Mouse (Mus musculus) kidney, embryonic 14.5 days (tissue): ENCODE results near the gene Gm5767. TPM values are rescaled to one million over a fixed set of nuclear protein-coding genes. Genes with fewer than 3 reads are reported as not detected.

Experiments used
- ATAC-seq: fragments of 200-750 bp; cut with Nextera tagmentation; 2 replicates; pipeline ENCODE4 v1.8.0; 2017; ENCODE audit warnings: moderate number of reproducible peaks, mild to moderate bottlenecking, moderate TSS enrichment, moderate library complexity; ENCODE audit not compliant: low FRiP score, low TSS enrichment
- H3K27ac ChIP-seq: fragments of 300-500 bp; sonication (generic); 2 replicates; pipeline ENCODE4 v1.5.1; 2014; ENCODE audit warnings: low read depth, mild to moderate bottlenecking, low read length, moderate library complexity, mixed read lengths
- H3K27me3 ChIP-seq: fragments of 300-500 bp; sonication (generic); 2 replicates; pipeline ENCODE4 v1.6.1; 2014; ENCODE audit warnings: mild to moderate bottlenecking, low read length; ENCODE audit not compliant: control insufficient read depth, insufficient read depth
- H3K36me3 ChIP-seq: fragments of 300-500 bp; sonication (generic); 2 replicates; pipeline ENCODE4 v1.6.1; 2014; ENCODE audit warnings: low read length, mixed read lengths; ENCODE audit not compliant: control insufficient read depth, insufficient read depth
- H3K4me1 ChIP-seq: fragments of 300-500 bp; sonication (generic); 2 replicates; pipeline ENCODE4 v1.6.1; 2014; ENCODE audit warnings: low read length, mixed read lengths; ENCODE audit not compliant: control insufficient read depth, insufficient read depth
- H3K4me2 ChIP-seq: fragments of 300-500 bp; sonication (generic); replicated peaks from 2 replicates; pipeline ENCODE4 v1.6.1; 2014; ENCODE audit warnings: low read depth, mild to moderate bottlenecking, low read length
- H3K4me3 ChIP-seq: fragments of 300-500 bp; sonication (generic); 2 replicates; pipeline ENCODE4 v1.5.1; 2014; ENCODE audit warnings: mild to moderate bottlenecking, low read length
- H3K9ac ChIP-seq: fragments of 300-500 bp; sonication (generic); 2 replicates; pipeline ENCODE4 v1.6.1; 2014; ENCODE audit warnings: low read depth, mild to moderate bottlenecking, low read length, moderate library complexity
- H3K9me3 ChIP-seq: fragments of 300-500 bp; sonication (generic); 2 replicates; pipeline ENCODE4 v1.6.1; 2016; ENCODE audit warnings: low read length; ENCODE audit not compliant: control insufficient read depth
- WGBS: fragments of 180-500 bp; shearing (Covaris S2); extraction: QIAGEN DNeasy Blood & Tissue Kit; methylation state at CpG from one replicate; pipeline ENCODE4 v1.1.7; 2014; 5-methylcytosine and 5-hydroxymethylcytosine counted together
- polyA plus RNA-seq: library from polyadenylated mRNA; unstranded; fragments of >200 nt; fragmentation: Nextera tagmentation; extraction: Ambion mirVana; gene quantifications from 2 replicates; pipeline ENCODE4 v1.2.1, GENCODE M21; 2014

Gm5767 gene
- not detected in 2 replicates for polyA plus RNA-seq

GRCm38 (mm10) chr16:8680470-8680869, at the start of gene Gm5767:
Gene Gm5767 (plus strand): TSS chr16:8680770.
- Histone ChIP-seq H3K36me3 (peaks cover 3% of the 10 kb centered on the region; the same call in 1 of the 2 replicates), H3K9ac (no peak within 1 kb of the TSS), H3K27me3 (no peaks in the 10 kb centered on the region), H3K9me3 (no peaks in the 10 kb centered on the region), H3K4me2 (no peak within 1 kb of the TSS), H3K27ac (no peak within 1 kb of the TSS), H3K4me1 (no peaks in the 10 kb centered on the region), H3K4me3 (no peak within 1 kb of the TSS)
- WGBS, result 87% methylated on average over 5 of the region's 5 CpGs
- ATAC-seq, result no peak

GRCm38 (mm10) chr16:8631428-8631827, 49.1 kb upstream of the Gm5767 start:
- Histone ChIP-seq H3K36me3 (peaks cover 24% of the 10 kb centered on the region), H3K4me3 (no peak overlapping the region), H3K27me3 (no peaks in the 10 kb centered on the region), H3K9ac (no peak overlapping the region), H3K4me1 (peaks cover 5% of the 10 kb centered on the region), H3K4me2 (no peak overlapping the region), H3K9me3 (no peaks in the 10 kb centered on the region), H3K27ac (no peak overlapping the region)
- ATAC-seq, result no peak
- WGBS, result 85% methylated on average over 5 of the region's 5 CpGs

- Histone ChIP-seq H3K36me3 (peaks cover 29% of the 10 kb centered on the region), H3K9ac (peak overlapping the region; percentile 87), H3K9me3 (no peaks in the 10 kb centered on the region), H3K27ac (peak overlapping the region; percentile 86), H3K4me1 (peaks cover 13% of the 10 kb centered on the region), H3K27me3 (no peaks in the 10 kb centered on the region), H3K4me2 (peak overlapping the region; percentile 78), H3K4me3 (peak overlapping the region; percentile 70)
- 1% methylated on average over 13 of the region's 13 CpGs for WGBS
- ATAC-seq, result peak; percentile 48; the same call in 1 of the 2 replicates
These were observed 43.7 kb upstream of the Gm5767 start for GRCm38 (mm10) chr16:8636867-8637216.

- H3K4me3 ChIP-seq, result peak within 1 kb of the TSS; percentile 70
- ATAC-seq, result peak; percentile 93
- under 1% methylated on average over 59 of the region's 59 CpGs for WGBS
- peaks cover 13% of the 10 kb centered on the region for H3K4me1 ChIP-seq
- H3K9ac ChIP-seq, result peak within 1 kb of the TSS; percentile 87
- H3K27me3 ChIP-seq, result no peaks in the 10 kb centered on the region
- H3K9me3 ChIP-seq, result no peaks in the 10 kb centered on the region
- peak within 1 kb of the TSS; percentile 86 for H3K27ac ChIP-seq
- peak within 1 kb of the TSS; percentile 78 for H3K4me2 ChIP-seq
- peaks cover 27% of the 10 kb centered on the region for H3K36me3 ChIP-seq
These were observed 43.1 kb upstream of the Gm5767 start, which contains the start of the genes Pmm2 and Tmem186 for GRCm38 (mm10) chr16:8637217-8638051. Gene Pmm2 (plus strand): TSS chr16:8637674. Gene Tmem186 (minus strand): TSS chr16:8637712.

- H3K4me2 ChIP-seq, result peak overlapping the region; percentile 78
- WGBS, result 48% methylated on average over 7 of the region's 7 CpGs
These were observed 42.4 kb upstream of the Gm5767 start for GRCm38 (mm10) chr16:8638131-8638530.

GRCm38 (mm10) chr16:8639466-8640191, 40.9 kb upstream of the Gm5767 start:
- 81% methylated on average over 11 of the region's 11 CpGs for WGBS
- no peak overlapping the region for H3K4me3 ChIP-seq
- no peaks in the 10 kb centered on the region for H3K27me3 ChIP-seq
- no peak overlapping the region for H3K27ac ChIP-seq
- no peak overlapping the region for H3K4me2 ChIP-seq
- H3K36me3 ChIP-seq, result peaks cover 39% of the 10 kb centered on the region
- no peak overlapping the region for H3K9ac ChIP-seq
- H3K4me1 ChIP-seq, result peaks cover 13% of the 10 kb centered on the region
- no peaks in the 10 kb centered on the region for H3K9me3 ChIP-seq
- ATAC-seq, result no peak

More at GRCm38 (mm10) chr16:8638131-8638530, 42.4 kb upstream of the Gm5767 start:
- peak overlapping the region; percentile 70 for H3K4me3 ChIP-seq
- H3K4me1 ChIP-seq, result peaks cover 13% of the 10 kb centered on the region
- H3K27me3 ChIP-seq, result no peaks in the 10 kb centered on the region
- peaks cover 32% of the 10 kb centered on the region for H3K36me3 ChIP-seq
- no peaks in the 10 kb centered on the region for H3K9me3 ChIP-seq
- H3K27ac ChIP-seq, result no peak overlapping the region
- peak overlapping the region; percentile 87 for H3K9ac ChIP-seq
- ATAC-seq, result no peak

- H3K4me3 ChIP-seq, result no peak overlapping the region
- no peak overlapping the region for H3K27ac ChIP-seq
- 75% methylated on average over 2 of the region's 2 CpGs for WGBS
- H3K9ac ChIP-seq, result no peak overlapping the region
- no peak overlapping the region for H3K4me2 ChIP-seq
- peaks cover under 1% of the 10 kb centered on the region; the same call in 1 of the 2 replicates for H3K4me1 ChIP-seq
- H3K9me3 ChIP-seq, result no peaks in the 10 kb centered on the region
- no peaks in the 10 kb centered on the region for H3K27me3 ChIP-seq
- ATAC-seq, result peak; percentile 73; the same call in 1 of the 2 replicates
- peaks cover 70% of the 10 kb centered on the region for H3K36me3 ChIP-seq
These were observed 36.7 kb upstream of the Gm5767 start for GRCm38 (mm10) chr16:8643855-8644254.

- H3K36me3 ChIP-seq, result peaks cover 84% of the 10 kb centered on the region
- no peaks in the 10 kb centered on the region for H3K27me3 ChIP-seq
- H3K9ac ChIP-seq, result no peak overlapping the region
- ATAC-seq, result no peak
- no peak overlapping the region for H3K4me2 ChIP-seq
- WGBS, result 88% methylated on average over 6 of the region's 6 CpGs
- H3K9me3 ChIP-seq, result no peaks in the 10 kb centered on the region
- no peak overlapping the region for H3K4me3 ChIP-seq
- H3K4me1 ChIP-seq, result no peaks in the 10 kb centered on the region
- no peak overlapping the region for H3K27ac ChIP-seq
These were observed 35.0 kb upstream of the Gm5767 start for GRCm38 (mm10) chr16:8645546-8645945.
